Mouse (Mus musculus) layer of hippocampus, adult 11-12 months (tissue): ENCODE data around the gene Ap5z1.

Source experiments
- DNase-seq: peaks from one replicate; pipeline ENCODE4 v3.0.0; 2022; ENCODE audit warnings: low spot score

The Ap5z1 gene

GRCm38 (mm10) chr5:142439911-142440432 is 23.8 kb upstream of the Ap5z1 start:
- DNase-seq: no peak

- peak; percentile 79 for DNase-seq
These were observed 23.1 kb upstream of the Ap5z1 start for GRCm38 (mm10) chr5:142440451-142441147.

GRCm38 (mm10) chr5:142441332-142442044 is 22.3 kb upstream of the Ap5z1 start:
- no peak for DNase-seq

- DNase-seq: no peak
These were observed 21.7 kb upstream of the Ap5z1 start for GRCm38 (mm10) chr5:142442045-142442440.

DNA sequence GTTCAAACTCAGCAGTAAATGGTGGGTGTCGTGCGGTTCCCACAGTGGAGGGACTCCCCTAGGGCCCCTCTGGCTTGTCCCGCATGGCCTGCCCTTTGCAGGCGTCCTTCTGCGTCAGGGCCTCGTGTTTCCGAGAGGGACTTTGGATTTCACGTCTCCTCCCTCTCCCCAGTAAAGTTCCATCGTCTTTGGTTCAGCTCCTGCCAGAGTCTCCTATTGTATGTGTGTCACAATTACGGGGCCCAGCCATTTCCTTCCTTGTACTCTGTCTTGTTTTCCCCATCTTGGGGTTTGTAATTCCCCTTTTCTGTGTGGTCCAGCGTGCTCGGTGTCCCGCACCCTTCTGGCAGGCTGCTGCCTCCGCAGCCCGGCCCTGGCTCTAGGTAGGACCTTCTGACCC is 20.2 kb upstream of the Ap5z1 start:
- DNase-seq: no peak

DNA sequence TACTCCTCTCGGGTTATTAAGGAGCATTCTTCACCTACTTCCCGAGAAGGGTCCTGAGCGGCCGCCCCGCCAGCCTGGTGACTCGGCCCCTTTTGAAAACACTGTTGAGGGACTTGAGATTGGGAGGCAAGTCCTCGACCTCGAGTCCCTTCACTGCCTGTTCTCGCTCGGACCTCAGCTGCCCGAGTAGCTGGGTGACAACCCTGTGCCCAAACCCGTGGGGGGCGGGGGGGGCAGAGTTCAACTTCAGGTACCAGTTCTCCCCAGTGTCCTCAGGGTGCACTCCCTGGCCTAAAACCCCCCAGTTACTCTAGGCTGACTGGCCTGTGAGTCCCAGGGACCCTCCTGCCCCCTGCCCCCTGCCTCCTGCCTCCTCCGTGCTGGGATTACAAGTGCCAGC is 19.8 kb upstream of the Ap5z1 start:
- DNase-seq: no peak

DNA sequence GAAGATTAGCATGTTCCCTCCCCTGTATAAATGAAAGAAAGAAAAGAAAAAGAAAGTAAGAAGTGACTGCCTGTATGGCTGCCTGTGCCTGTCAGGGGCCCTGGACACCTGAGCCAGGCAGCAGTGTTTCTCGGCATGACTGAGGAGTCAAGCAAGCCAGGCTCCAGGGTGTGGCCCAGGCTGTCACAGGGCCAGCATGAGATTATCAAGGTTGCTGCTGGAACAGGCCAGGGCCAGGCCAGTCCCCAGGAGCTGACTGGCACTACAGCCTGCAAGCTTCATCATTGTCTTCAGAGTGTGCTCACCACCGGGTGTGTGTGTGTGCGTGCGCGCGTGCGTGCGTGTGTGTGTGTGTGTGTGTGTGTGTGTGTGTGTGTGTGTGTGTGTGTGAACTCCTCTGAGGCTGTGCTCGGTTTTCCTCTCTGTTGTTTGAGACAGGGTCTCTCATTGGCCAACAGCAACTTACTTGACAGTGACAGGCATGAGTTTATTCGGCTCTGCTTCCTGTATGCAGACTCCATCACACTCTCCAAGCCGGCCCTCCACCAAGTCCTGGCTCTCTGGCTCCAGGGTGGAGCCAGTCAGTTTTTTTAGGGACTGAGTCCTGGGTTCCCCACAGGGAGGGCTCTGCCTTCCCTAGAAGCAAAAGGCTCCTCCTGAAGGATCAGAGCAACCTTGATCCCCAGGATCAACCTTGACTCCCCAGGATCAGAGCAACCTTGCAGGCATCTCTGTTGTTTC is 18.8 kb upstream of the Ap5z1 start:
- no peak for DNase-seq

DNA sequence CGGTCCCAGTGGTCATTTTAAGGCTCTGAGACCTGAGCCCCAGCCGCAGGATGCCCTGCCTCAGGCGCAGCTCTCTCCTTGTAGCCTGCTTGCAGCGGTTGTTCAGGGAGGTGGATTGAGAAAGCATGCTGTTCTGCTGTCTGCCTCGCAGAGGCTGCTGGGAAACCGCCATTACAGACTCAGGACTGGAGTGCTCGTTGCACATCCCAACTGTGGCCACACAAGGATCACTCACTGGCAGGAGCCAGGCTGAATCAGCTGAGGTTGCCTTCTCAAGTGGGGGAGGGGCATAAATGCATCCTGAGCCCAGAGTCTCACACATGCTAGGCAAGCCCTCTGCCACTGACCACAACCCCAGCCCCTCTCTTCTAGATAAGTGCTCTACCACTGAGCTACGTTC is 18.0 kb upstream of the Ap5z1 start:
- DNase-seq: no peak

- DNase-seq: peak; percentile 93
These were observed 15.7 kb upstream of the Ap5z1 start for GRCm38 (mm10) chr5:142448076-142448475.

DNA sequence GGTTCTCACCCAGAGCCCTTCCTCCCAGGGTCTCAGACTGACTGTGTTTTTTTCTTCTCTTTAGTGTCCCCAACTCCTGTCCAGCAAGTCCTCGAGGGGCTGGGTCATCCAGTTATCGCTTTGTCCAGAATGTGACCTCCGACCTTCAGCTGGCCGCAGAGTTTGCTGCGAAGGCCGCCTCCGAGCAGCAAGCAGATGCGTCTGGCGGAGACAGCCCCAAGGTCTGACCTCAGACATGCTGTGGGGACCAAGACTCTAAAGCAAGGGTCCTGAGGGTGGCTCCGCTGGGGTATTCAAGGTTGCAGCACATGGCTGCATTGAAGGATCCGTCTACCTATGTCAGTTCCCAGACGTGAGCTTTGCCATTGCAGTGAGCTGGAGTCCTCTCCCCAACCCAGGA is 15.1 kb upstream of the Ap5z1 start:
- DNase-seq: no peak

DNA sequence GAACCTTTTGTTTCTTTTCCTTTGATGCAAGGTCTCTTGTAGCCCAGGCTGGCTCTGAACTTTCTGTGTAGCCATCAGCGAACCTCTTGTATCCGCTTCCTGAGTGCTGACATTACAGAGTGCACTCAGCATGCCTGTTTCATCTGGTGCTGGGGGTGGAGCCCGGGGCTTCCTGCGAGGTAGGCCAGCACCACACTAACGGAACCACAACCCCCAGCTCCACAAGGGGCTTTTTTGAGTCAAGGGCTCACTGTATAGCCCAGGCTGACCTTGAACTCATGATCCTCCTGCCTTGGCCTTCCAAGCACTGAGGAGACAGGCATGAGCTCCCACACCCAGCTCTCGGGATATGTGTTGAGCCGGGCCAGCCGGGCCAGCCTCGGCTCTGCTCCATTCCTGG is 12.9 kb upstream of the Ap5z1 start:
- no peak for DNase-seq

DNA sequence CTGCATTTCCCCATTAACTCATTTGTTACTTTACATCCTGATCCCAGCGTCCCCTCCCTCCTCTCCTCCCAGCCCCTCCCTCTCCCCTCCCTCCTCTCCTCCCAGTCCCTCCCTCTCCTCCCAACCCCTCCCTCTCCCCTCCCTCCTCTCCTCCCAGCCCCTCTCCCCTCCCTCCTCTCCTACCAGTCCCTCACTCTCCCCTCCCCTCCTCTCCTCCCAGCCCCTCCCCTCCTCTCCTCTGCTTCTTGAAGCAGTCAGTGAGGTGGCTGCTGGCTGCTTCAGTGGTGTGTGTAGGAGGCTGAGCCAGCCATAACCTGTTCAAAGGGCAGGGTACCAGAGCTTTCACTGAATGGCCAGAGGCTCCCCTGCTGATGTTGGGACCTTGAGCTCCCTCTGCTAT is 12.0 kb upstream of the Ap5z1 start:
- no peak for DNase-seq

DNA sequence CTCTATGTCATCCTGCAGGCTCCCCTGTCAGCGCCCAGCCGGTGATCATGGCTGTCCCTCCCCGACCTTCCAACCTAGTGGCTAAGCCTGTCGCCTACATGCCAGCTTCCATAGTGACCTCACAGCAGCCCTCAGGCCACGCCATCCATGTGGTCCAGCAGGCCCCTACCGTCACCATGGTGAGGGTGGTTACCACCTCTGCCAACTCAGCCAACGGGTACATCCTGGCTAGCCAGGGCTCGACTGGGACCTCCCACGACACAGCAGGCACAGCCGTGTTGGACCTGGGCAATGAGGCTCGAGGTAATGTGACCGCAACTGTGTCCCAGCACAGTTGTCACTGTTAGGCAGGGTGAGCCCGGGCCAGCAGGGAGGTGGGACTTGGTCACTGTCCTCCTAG is 10.0 kb upstream of the Ap5z1 start:
- DNase-seq: no peak

DNA sequence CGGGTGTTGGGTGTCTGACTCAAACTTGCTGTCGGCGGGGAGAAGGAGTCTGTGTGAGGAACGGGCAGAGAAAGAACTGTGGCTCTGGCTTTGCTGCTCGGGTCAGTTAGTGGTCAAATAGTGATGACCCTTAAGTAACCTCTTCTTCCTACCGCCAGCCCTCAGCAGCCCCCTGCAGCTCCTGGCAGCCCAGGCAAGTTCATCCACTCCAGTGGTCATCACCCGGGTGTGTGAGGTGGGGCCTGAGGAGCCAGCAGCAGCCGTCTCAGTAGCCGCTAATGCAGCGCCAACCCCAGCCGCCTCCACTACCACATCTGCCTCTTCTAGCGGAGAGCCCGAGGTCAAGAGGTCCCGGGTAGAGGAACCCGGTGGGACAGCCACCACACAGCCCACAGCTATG is 7.4 kb upstream of the Ap5z1 start:
- no peak for DNase-seq

DNA sequence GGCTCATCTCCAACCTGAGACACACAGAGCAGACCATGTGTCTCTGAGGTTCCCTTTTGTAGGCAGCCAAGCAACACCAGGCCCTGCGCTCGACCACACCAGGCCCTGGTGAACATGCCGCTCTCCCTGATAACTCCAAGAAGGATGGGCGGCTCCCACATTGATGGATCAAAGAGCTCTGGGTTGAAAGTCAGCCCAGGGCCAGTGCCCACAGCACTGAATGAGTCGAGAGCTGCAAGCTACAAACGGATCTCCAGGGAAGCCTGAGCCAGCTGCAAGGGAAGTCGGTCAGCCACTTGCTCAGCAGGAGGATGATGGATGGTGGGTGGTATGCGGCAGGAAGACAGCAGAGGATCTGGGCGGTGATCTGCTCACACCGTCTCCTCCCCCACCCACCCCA is 6.4 kb upstream of the Ap5z1 start:
- DNase-seq: no peak

GRCm38 (mm10) chr5:142458791-142459557 is 4.8 kb upstream of the Ap5z1 start:
- no peak for DNase-seq

DNA sequence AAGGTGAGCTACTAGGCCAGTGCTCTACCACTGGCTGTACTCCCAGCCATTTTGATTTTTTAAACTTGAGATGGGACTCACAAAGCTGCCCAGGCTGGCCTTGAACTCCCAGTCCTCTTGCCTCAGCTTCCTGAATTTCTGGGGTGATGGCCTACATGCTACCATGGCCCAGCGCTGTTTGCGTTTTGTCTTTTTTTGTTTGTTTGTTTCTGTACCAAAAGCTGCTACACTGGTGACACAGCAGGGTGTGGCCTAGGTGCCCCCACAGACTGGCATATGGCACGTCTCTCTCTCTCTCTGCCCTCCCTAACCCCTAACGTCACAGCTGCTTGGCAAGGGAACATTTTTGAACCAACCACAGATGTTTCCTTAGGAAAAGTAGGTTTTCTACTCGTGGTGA is 3.9 kb upstream of the Ap5z1 start:
- no peak for DNase-seq

- DNase-seq: no peak
These were observed 1.7 kb upstream of the Ap5z1 start for GRCm38 (mm10) chr5:142461942-142462640.

DNA sequence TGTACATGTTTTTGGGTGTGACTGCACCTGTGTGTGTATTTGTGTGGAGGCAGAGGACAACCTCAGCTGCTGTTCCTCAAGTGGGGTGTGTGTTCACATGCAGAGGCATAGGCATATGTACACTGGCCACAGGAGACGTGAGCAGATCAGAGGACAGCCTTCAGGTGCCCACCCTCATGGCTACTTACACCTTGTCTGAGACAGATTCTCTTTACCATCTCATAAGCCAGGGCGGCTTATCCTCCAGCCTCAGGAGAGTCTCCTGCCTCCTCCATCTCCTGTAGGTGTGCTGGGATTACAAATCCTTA is 1.1 kb upstream of the Ap5z1 start:
- no peak for DNase-seq

GRCm38 (mm10) chr5:142463011-142463410 is 733 bp upstream of the Ap5z1 start:
- DNase-seq: no peak

GRCm38 (mm10) chr5:142468375-142468774 is 4.6 kb downstream of the Ap5z1 start:
- no peak for DNase-seq

DNA sequence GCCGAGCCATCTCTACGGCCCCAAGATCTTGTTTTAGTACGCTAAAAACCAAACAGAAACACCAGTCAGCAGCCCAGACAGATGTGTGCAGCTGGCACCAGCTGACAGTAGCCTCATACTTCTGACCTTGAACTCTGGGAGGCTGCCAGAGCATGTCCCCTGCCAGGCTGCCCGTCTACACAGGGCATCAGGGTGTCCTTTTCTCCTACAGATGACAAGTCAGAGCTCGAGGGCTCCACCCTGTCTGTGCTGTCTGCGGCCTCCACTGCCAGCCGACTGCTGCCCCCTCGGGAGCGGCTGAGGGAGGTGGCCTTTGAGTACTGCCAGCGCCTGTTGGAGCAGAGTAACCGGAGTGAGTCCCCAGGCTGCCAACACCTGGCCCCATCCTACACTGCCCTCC is 6.1 kb downstream of the Ap5z1 start:
- no peak for DNase-seq
